Mouse (Mus musculus) kidney, postnatal 10 days (tissue): ENCODE data around the gene Cacna1s.

Source experiments
- DNase-seq: peaks from one replicate; pipeline ENCODE4 v3.0.0; 2021; ENCODE audit warnings: mixed read lengths

Gene Cacna1s

GRCm38 (mm10) chr1:136119571-136120262, 67.2 kb downstream of the Cacna1s start:
- no peak for DNase-seq

- DNase-seq: no peak
Measured at GRCm38 (mm10) chr1:136120263-136120603, 67.7 kb downstream of the Cacna1s start.

- no peak for DNase-seq
Measured at GRCm38 (mm10) chr1:136120785-136121184, 68.2 kb downstream of the Cacna1s start.

- no peak for DNase-seq
Measured at GRCm38 (mm10) chr1:136122030-136122429, 69.5 kb downstream of the Cacna1s start.

- DNase-seq: no peak
Measured at GRCm38 (mm10) chr1:136126159-136126765, 73.7 kb downstream of the Cacna1s start.

- DNase-seq: peak; percentile 72
Measured at GRCm38 (mm10) chr1:136126895-136127294, 74.3 kb downstream of the Cacna1s start.

- no peak for DNase-seq
Measured at GRCm38 (mm10) chr1:136127856-136128255, 75.3 kb downstream of the Cacna1s start.

- no peak for DNase-seq
Measured at GRCm38 (mm10) chr1:136128416-136128815, 75.9 kb downstream of the Cacna1s start.

- no peak for DNase-seq
Measured at GRCm38 (mm10) chr1:136128944-136129589, 76.5 kb downstream of the Cacna1s start.

- DNase-seq: no peak
Measured at GRCm38 (mm10) chr1:136130107-136130506, 77.6 kb downstream of the Cacna1s start.

GRCm38 (mm10) chr1:136130951-136131558, 78.5 kb downstream of the Cacna1s start, which contains the start of gene Kif21b:
Gene Kif21b, plus strand, starts transcription at chr1:136131389.
- peak; percentile 92 for DNase-seq

- DNase-seq: peak; percentile 51
Measured at GRCm38 (mm10) chr1:136131603-136132291, 79.2 kb downstream of the Cacna1s start.

- no peak for DNase-seq
Measured at GRCm38 (mm10) chr1:136132386-136133201, 80.0 kb downstream of the Cacna1s start.

- peak; percentile 41 for DNase-seq
Measured at GRCm38 (mm10) chr1:136133570-136134240, 81.2 kb downstream of the Cacna1s start.

- no peak for DNase-seq
Measured at GRCm38 (mm10) chr1:136134547-136134946, 82.0 kb downstream of the Cacna1s start.

GRCm38 (mm10) chr1:136135046-136135445, 82.5 kb downstream of the Cacna1s start:
- DNase-seq: no peak

GRCm38 (mm10) chr1:136135777-136136444, 83.4 kb downstream of the Cacna1s start:
- DNase-seq: no peak

GRCm38 (mm10) chr1:136136547-136136946, 84.0 kb downstream of the Cacna1s start:
- no peak for DNase-seq

GRCm38 (mm10) chr1:136137071-136137531, 84.6 kb downstream of the Cacna1s start:
- no peak for DNase-seq

GRCm38 (mm10) chr1:136137575-136137974, 85.0 kb downstream of the Cacna1s start:
- DNase-seq: peak; percentile 84
